Mouse (Mus musculus) megakaryocyte progenitor cell, adult 5-6 weeks (primary cell): ENCODE results near the gene Slc3a2. TPM values are rescaled to one million over a fixed set of nuclear protein-coding genes. Genes with fewer than 3 reads are reported as not detected.

Experiments
- ATAC-seq: replicated peaks from 2 replicates; pipeline ENCODE4 v1.8.0; 2016; ENCODE audit warnings: mild to moderate bottlenecking, moderate TSS enrichment, inconsistent platforms; ENCODE audit not compliant: poor library complexity
- total RNA-seq, 2 experiments: library from RNA; stranded (forward) in 1 of 2; stranded (reverse) in 1 of 2; fragments of 157-497, 149-512 nt in 1 of 2; fragments of 200-1000 nt in 1 of 2; gene quantifications; 2 replicates each; pipeline versions ENCODE4 v1.2.3 to v1.2.4; 2015 to 2017

The Slc3a2 gene
- total RNA-seq (2015), result 69.3 and 73.0 TPM in 2 replicates
- 84.0 and 87.7 TPM in 2 replicates for total RNA-seq (2017)

GRCm38 (mm10) chr19:8722907-8723573 is at the start of gene Slc3a2:
Gene Slc3a2, minus strand, starts transcription at chr19:8723369.
- peak; percentile 76 for ATAC-seq

- ATAC-seq, result peak; percentile 69
These were observed 47.5 kb upstream of the Slc3a2 start, which contains the start of gene Tmem223 for GRCm38 (mm10) chr19:8770567-8771270. Gene Tmem223, plus strand, starts transcription at chr19:8770996.

- no peak for ATAC-seq
These were observed 42.4 kb upstream of the Slc3a2 start for GRCm38 (mm10) chr19:8765562-8765961.

GRCm38 (mm10) chr19:8763276-8763675 is 40.1 kb upstream of the Slc3a2 start:
- no peak for ATAC-seq

- ATAC-seq, result no peak
These were observed 37.6 kb upstream of the Slc3a2 start for GRCm38 (mm10) chr19:8760757-8761156.

- ATAC-seq, result no peak
These were observed 35.7 kb upstream of the Slc3a2 start for GRCm38 (mm10) chr19:8758899-8759298.

GRCm38 (mm10) chr19:8757471-8757998 is 34.4 kb upstream of the Slc3a2 start:
- no peak for ATAC-seq

GRCm38 (mm10) chr19:8756635-8757387 is 33.6 kb upstream of the Slc3a2 start, which contains the start of gene Nxf1:
Gene Nxf1, plus strand, starts transcription at chr19:8757073.
- ATAC-seq, result peak; percentile 92

- no peak for ATAC-seq
These were observed 32.5 kb upstream of the Slc3a2 start for GRCm38 (mm10) chr19:8755652-8756051.

GRCm38 (mm10) chr19:8747368-8747767 is 24.2 kb upstream of the Slc3a2 start:
- peak; percentile 44 for ATAC-seq

- no peak for ATAC-seq
These were observed 22.2 kb upstream of the Slc3a2 start for GRCm38 (mm10) chr19:8745382-8745781.

GRCm38 (mm10) chr19:8742176-8742575 is 19.0 kb upstream of the Slc3a2 start:
- ATAC-seq, result peak; percentile 0; the same call in 1 of the 2 replicates

- peak; percentile 94 for ATAC-seq
These were observed 18.2 kb upstream of the Slc3a2 start, which contains the start of gene Stx5a for GRCm38 (mm10) chr19:8741243-8741869. Gene Stx5a, plus strand, starts transcription at chr19:8741413.

- ATAC-seq, result no peak
These were observed 17.4 kb upstream of the Slc3a2 start, which contains the start of gene 1700092M07Rik for GRCm38 (mm10) chr19:8740603-8741002. Gene 1700092M07Rik, plus strand, starts transcription at chr19:8740718.

GRCm38 (mm10) chr19:8739646-8740045 is 16.5 kb upstream of the Slc3a2 start:
- ATAC-seq, result no peak

GRCm38 (mm10) chr19:8738911-8739310 is 15.7 kb upstream of the Slc3a2 start:
- ATAC-seq, result no peak

GRCm38 (mm10) chr19:8736160-8736467 is 12.9 kb upstream of the Slc3a2 start:
- ATAC-seq, result peak; percentile 51

- peak; percentile 98 for ATAC-seq
These were observed 12.4 kb upstream of the Slc3a2 start, which contains the start of gene Wdr74 for GRCm38 (mm10) chr19:8735389-8736159. Gene Wdr74, plus strand, starts transcription at chr19:8735827.

- no peak for ATAC-seq
These were observed 11.2 kb upstream of the Slc3a2 start for GRCm38 (mm10) chr19:8734334-8734733.
